Mouse (Mus musculus) NIH3T3 (cell line): Measurements from ENCODE around the gene Clasrp.
A peak's percentile ranks its signal among the peaks of the same experiment; 100 is the strongest.

Source experiments
- DNase-seq: peaks from one replicate; pipeline ENCODE4 v3.0.0-alpha.2; 2012; ENCODE audit warnings: low read depth

Clasrp gene

DNA sequence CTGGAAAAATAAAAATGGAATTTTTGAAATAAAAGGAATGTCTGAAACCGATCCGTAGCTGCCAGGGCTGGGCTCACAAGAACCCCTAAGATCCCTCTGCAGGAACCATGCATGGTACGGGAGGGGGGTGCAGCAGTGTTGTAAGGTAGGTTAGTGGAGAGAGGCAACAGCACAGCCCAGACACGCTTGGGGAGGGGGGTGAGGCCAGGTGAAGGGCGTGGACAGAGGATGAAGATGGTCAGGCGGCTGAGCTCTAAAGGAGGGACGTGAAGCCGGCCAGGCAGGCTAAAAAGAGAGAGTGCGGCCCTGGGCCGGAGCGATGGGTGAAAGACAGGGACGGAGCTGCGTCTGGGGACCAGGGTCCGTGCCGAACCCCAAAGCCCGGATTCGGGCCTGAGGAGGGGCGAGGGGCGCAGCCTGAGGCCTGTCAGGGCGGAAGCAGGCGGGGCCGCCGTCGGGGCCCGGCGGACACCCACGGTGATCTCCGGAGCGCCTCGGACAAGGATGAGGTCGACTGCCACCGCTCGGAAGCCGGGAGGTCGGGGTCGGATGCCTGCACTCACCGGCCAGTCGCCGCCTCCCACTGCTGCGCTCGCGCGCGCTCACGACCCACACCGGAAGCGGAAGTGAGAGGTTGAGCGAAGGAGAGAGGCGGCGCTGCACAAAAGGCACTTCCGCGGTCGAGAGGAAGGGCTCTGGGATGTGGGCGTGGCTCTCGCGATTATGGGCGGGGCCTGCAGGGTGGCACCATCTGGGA is at the start of gene Clasrp:
TSS of gene Clasrp (minus strand) at position 638 of the 757 bp plus-strand sequence.
- peak; percentile 97 for DNase-seq

GRCm38 (mm10) chr7:19652614-19653013 is 48.3 kb upstream of the Clasrp start:
- DNase-seq: no peak

GRCm38 (mm10) chr7:19651063-19651786 is 46.9 kb upstream of the Clasrp start:
- DNase-seq: no peak

DNA sequence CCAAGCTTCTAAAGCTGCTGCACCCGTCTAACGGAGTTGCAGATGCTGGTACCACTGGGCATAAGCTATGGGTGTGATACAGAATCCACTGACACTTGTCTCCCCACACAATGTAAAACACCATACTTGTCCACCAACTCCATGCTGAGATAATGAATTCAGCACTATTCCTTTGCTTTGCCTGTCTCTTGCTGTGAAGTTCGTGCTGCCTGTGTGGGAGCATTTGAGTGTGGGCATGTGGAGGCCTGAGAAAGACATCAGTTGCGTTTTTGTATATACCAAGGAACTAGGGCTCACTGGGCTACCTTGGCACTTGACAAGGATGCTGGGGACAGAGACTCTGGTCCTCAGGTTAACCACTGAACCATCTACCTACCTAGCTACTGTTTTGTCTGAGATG is 36.9 kb upstream of the Clasrp start:
- no peak for DNase-seq

DNA sequence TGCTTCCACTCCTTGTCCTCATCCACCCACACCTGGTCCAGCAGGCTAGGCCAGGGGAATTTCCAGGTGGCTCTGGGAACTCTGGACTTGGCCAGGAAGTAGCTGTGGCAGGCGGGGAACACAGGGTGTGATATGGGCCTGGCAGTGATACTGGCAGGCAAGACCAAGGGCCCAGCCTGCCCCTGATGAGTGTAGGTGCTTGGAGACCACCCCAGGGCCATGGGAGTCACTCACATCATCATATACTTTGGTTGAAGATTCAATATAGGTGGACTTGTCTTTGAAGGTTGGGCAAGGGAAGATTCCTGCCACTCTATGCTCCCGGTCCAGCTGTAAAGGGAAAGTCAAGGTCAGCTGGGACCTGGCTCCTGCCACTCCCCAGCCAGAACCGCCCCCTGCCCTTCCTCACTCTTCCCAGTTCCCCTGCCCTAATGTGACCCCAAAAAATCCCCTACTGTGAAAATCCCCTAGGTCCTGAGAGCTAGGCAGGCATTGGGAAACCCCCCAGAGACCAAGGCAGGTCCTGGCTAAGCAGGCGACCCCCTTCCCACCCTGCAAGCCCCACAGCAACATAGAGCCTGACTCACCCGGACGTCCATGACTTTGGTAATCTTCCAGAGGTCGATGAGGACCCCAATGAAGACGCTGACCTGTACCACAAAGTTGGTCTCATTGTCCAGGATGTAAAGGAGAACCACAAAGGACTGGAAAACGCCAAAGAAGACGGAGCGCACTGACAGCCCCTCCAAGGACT is 31.0 kb upstream of the Clasrp start:
- no peak for DNase-seq

- DNase-seq: no peak
These were observed 30.3 kb upstream of the Clasrp start for GRCm38 (mm10) chr7:19634591-19634990.

DNA sequence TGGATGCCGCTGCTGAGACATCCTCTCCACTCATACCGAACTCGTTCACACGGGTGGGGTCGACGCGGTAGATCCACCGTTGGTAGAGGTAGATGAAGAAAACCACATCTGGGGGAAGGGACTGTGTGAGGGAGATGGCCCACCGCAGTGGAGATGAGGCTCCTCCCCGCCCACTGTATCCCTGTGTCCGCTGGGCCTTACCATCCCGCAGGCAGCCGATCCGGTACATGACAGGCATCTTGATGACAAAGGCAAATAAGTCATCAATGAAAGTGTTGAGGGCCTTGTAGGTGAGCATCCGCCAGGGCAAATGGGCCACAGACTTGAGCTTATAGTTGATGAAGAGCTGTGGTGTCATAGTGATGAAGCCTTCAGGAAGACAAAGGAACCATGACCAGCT is 29.6 kb upstream of the Clasrp start:
- no peak for DNase-seq

GRCm38 (mm10) chr7:19633197-19633596 is 28.9 kb upstream of the Clasrp start:
- no peak for DNase-seq

DNA sequence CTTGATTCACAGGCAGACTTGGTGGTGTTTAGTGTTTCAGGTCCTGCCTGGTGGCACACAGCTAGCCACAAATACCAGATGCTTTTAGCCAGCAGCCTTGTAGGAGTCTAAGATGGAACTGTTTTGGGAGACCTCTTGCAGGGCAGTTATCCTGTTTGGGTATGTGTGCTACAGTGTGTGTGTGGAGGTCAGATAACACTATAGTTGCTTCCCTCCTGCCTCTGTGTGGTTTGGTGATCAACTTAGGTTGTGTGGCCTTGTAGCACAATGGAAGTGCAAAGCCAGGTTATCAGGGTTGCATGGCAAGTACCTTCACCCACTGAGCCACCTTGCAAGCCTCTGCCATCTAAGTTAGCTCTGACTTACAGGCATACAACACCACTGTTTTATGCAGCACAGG is 28.4 kb upstream of the Clasrp start:
- no peak for DNase-seq

DNA sequence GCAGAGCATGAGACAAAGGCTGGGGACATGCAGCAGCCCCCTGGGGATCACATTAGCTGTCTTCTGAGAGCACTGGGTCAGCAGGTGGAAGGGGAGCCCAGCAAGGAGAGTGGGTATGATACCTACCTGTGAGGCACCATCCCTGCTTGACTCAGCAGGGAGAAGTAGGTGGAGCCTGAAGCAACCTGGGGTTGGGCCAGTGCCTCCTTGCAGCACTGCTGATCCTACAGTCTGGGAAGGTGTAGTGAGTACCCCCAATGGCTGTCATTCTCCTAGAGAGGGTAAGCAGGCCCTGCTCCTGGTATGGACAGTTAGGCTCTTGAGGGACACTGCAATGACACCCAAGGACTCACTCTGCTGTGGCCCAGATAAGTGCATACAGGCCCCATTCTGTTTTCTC is 28.0 kb upstream of the Clasrp start:
- no peak for DNase-seq

- peak; percentile 97 for DNase-seq
These were observed 25.1 kb upstream of the Clasrp start, which contains the start of gene Relb for GRCm38 (mm10) chr7:19629361-19629734. Gene Relb, minus strand, starts transcription at chr7:19629438.

- peak; percentile 98 for DNase-seq
These were observed 24.5 kb upstream of the Clasrp start for GRCm38 (mm10) chr7:19628536-19629360.

DNA sequence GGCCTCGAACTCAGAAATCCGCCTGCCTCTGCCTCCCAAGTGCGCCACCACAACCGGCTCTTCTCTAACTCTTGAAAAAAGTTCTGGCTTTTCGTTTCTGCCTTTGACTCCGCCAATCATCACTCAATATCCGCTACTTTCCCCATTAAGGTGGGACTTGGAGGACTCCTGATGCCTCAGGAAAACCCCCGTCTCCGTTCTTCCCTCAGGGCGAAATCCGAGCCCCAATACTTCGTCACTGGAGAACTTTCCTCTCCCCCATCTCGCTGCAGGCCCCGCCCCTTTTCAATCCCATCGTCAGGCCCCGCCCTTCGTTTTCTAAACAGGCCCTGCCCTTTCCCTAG is 23.9 kb upstream of the Clasrp start:
- DNase-seq: no peak

- no peak for DNase-seq
These were observed 23.4 kb upstream of the Clasrp start for GRCm38 (mm10) chr7:19627721-19628120.

- no peak for DNase-seq
These were observed 19.1 kb upstream of the Clasrp start for GRCm38 (mm10) chr7:19623433-19623832.

- no peak for DNase-seq
These were observed 18.0 kb upstream of the Clasrp start for GRCm38 (mm10) chr7:19622241-19622640.

GRCm38 (mm10) chr7:19620811-19621210 is 16.5 kb upstream of the Clasrp start:
- DNase-seq: no peak

DNA sequence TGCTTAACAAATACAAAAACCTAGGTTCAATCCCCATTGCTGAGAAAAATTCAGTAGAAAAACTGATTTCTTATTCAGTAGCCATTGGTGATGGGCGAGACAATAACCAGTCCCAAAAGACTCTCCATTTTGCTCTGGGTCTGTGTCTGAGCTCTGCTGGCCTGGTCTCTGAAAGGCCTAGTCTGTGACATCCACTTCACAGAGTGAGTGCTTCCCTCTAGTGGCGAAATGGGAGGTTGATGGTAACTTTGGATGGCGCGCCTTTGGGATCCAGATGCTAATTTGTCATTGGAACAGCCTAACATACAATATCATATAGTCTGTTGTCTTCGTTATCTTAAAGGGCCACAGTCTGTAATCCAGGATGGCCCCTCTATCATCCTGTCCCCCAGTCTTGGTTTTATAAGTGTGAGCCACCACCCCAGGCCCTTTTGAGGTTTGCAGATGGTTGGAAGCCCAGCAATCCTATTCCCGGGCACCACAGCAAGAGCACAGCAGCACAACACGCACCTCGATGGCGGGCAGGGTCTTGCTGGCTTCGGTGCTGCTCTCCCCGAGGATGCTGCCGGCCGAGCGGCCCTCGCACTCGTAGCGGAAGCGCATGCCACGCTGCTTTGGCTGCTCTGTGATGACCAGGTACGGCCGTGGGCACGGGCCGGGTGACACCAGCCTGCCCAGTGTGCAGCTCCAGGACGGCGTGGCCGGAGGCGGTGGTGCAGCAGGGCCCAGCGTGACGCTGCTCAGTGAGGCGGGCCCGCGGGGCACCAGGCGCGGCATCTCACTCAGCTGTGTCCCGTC is 14.9 kb upstream of the Clasrp start:
- DNase-seq: peak; percentile 87

- no peak for DNase-seq
These were observed 10.8 kb upstream of the Clasrp start for GRCm38 (mm10) chr7:19615036-19615577.

DNA sequence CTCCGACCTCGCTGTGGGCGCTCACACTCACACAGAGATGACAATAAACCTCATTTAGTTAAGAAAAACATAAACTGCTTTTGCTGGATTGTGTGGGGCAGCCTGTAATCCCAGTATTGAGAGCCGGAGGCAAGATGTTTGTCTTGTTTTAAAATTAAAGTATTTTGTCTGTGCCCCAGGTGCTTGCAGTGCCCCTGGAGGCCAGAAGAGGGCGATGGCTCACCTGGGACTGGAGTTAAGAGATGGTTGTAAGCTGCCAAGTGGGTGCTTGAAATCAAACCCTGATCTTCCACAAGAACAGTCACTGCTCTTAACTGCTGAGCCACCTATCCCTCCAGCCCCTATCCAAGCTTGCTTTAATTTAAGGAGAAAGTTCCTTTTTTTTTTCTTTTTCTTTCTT is 6.7 kb upstream of the Clasrp start:
- DNase-seq: no peak
